Mouse (Mus musculus) embryonic facial prominence, embryonic 10.5 days (tissue): ENCODE measurements at regions not wholly inside any gene's neighbourhood (a gene's known extent, or its start where the extent isn't known, plus 50 kb on each side); places are given as distances from the start of the nearest gene placed in this dataset.
A peak's percentile ranks its signal among the peaks of the same experiment; 100 is the strongest.

ENCODE experiments used
- DNase-seq: peaks from one replicate; pipeline ENCODE4 v3.0.0-alpha.2; 2017; ENCODE audit warnings: low spot score
- H3K27ac ChIP-seq: fragments of 300-500 bp; sonication (generic); replicated peaks from 2 replicates; pipeline ENCODE4 v1.5.1; 2016; ENCODE audit warnings: mild to moderate bottlenecking
- H3K27me3 ChIP-seq: fragments of 300-500 bp; sonication (generic); replicated peaks from 2 replicates; pipeline ENCODE4 v1.6.1; 2016; ENCODE audit warnings: low read depth, mild to moderate bottlenecking; ENCODE audit not compliant: poor library complexity, severe bottlenecking
- H3K36me3 ChIP-seq: fragments of 300-500 bp; sonication (generic); replicated peaks from 2 replicates; pipeline ENCODE4 v1.6.1; 2016; ENCODE audit warnings: mild to moderate bottlenecking, moderate library complexity
- H3K4me1 ChIP-seq: fragments of 300-500 bp; sonication (generic); 2 replicates; pipeline ENCODE4 v1.6.1; 2016
- H3K4me3 ChIP-seq: fragments of 300-500 bp; sonication (generic); 2 replicates; pipeline ENCODE4 v1.5.1; 2016; ENCODE audit warnings: mild to moderate bottlenecking, moderate library complexity
- H3K9me3 ChIP-seq: fragments of 300-500 bp; sonication (generic); 2 replicates; pipeline ENCODE4 v1.6.1; 2016; ENCODE audit warnings: mild to moderate bottlenecking
- WGBS: fragments of 180-500 bp; shearing (Covaris S2); methylation state at CpG from one replicate; pipeline ENCODE4 v1.1.7; 2016; 5-methylcytosine and 5-hydroxymethylcytosine counted together

DNA sequence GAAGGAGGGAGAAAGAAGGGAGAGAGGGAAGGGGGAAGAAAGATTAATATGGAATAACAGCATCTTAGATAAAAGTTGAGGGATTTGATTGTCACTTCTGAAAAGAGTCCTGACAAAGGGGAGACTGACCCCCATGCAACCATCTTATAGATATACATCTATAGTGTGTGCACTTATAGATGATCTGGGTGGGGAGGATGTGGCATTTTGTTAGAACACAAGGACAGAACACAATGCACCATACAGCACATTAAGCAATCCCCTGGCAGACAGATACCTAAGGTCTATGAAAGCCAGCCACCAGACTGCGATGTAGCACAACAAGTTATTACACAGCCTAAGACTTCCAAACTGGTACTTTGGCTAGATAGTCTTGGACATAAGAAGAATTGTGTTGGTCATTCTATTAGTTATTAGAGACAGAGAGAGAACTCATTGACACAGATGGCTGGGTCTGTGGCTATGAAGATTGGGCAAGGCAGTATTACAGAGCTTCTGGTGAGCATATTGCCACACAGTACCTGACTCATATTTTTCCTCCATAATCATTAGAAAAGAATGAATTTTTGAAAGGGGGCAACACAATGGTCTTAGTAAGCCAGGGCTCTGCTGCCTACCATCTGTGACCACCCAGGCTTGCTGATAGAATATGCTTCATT, 126.3 kb upstream of the Itgb1 start:
- H3K9me3 ChIP-seq, result no peaks in the 10 kb centered on the region
- H3K4me1 ChIP-seq, result peaks cover 7% of the 10 kb centered on the region; the same call in 1 of the 2 replicates
- H3K36me3 ChIP-seq, result no peaks in the 10 kb centered on the region
- no peak overlapping the region for H3K4me3 ChIP-seq
- H3K27ac ChIP-seq, result no peak overlapping the region
- 85% methylated on average over 1 of the region's 1 CpGs for WGBS
- DNase-seq, result no peak
- no peaks in the 10 kb centered on the region for H3K27me3 ChIP-seq

- 75% methylated on average over 2 of the region's 2 CpGs for WGBS
- Histone ChIP-seq H3K36me3 (no peaks in the 10 kb centered on the region), H3K4me3 (no peak overlapping the region), H3K27ac (no peak overlapping the region), H3K4me1 (peaks cover 7% of the 10 kb centered on the region; the same call in 1 of the 2 replicates), H3K9me3 (no peaks in the 10 kb centered on the region), H3K27me3 (no peaks in the 10 kb centered on the region)
- no peak for DNase-seq
These were observed 125.0 kb upstream of the Itgb1 start for GRCm38 (mm10) chr8:128560418-128560817.

DNA sequence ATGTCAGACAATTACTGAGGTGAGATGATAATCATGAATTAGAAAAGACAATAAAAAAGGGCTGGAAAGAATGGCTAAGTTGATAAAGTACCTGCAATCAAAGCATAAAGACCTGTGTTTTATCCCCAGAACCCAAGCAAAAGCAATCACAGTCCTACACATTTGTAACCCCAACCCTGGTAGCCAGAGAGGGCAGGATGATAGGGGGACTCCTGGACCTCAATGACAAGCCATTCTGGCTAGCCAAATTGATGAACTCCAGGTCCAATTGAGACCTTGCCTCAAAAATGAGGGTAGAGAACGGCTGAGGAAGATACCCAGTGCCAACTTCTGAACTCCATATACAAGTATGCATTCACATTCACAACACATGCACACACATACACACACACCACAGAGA, 124.4 kb upstream of the Itgb1 start:
- H3K4me3 ChIP-seq, result no peak overlapping the region
- no peak for DNase-seq
- H3K9me3 ChIP-seq, result no peaks in the 10 kb centered on the region
- H3K4me1 ChIP-seq, result peaks cover 7% of the 10 kb centered on the region; the same call in 1 of the 2 replicates
- H3K27ac ChIP-seq, result no peak overlapping the region
- 90% methylated on average over 1 of the region's 1 CpGs for WGBS
- H3K36me3 ChIP-seq, result no peaks in the 10 kb centered on the region
- H3K27me3 ChIP-seq, result no peaks in the 10 kb centered on the region

DNA sequence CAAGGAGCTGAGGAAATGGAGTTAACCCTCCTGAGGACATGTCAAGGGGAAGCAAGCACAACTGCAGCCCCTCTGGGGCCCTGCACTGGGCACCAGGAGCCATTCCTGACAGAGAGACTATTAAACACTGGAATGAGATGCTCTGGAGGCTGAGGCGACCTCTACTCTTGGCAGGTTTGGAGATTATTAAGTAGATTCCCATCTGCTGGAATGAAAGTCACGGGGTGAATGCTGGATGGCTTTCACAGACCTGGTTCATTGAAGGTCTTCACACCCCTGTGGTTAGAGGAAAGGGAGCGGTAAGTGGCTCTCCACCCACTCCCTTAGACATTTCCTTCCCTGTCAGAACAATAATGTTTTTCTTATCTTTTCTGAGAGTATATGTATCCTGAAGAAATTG, 122.8 kb upstream of the Itgb1 start:
- peaks cover 7% of the 10 kb centered on the region; the same call in 1 of the 2 replicates for H3K4me1 ChIP-seq
- 59% methylated on average over 3 of the region's 3 CpGs for WGBS
- no peaks in the 10 kb centered on the region for H3K27me3 ChIP-seq
- H3K36me3 ChIP-seq, result no peaks in the 10 kb centered on the region
- H3K9me3 ChIP-seq, result no peaks in the 10 kb centered on the region
- H3K27ac ChIP-seq, result no peak overlapping the region
- no peak for DNase-seq
- H3K4me3 ChIP-seq, result no peak overlapping the region

DNA sequence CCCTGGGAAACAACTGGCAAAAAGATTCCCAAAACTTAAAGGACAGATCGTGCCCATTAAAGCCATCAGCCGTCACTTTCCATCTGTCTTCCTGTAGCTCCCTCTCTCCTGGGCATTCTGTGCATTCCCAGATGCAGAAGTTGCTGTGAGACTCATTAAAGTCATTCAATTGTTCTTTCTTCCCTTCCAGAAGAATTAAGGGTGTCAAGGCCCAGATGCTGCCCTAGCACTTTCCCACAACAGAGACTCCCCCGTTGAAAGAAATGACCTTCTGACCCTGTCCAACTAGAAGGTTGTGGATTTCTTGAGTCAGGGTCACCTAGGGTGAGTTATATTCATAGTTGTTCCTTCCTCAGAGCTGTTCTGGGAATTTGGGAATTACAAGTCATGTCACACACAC, 121.7 kb upstream of the Itgb1 start:
- H3K9me3 ChIP-seq, result no peaks in the 10 kb centered on the region
- DNase-seq, result no peak
- no peaks in the 10 kb centered on the region for H3K27me3 ChIP-seq
- H3K36me3 ChIP-seq, result no peaks in the 10 kb centered on the region
- peaks cover 7% of the 10 kb centered on the region; the same call in 1 of the 2 replicates for H3K4me1 ChIP-seq
- 34% methylated on average over 3 of the region's 3 CpGs for WGBS
- H3K27ac ChIP-seq, result no peak overlapping the region
- no peak overlapping the region for H3K4me3 ChIP-seq

DNA sequence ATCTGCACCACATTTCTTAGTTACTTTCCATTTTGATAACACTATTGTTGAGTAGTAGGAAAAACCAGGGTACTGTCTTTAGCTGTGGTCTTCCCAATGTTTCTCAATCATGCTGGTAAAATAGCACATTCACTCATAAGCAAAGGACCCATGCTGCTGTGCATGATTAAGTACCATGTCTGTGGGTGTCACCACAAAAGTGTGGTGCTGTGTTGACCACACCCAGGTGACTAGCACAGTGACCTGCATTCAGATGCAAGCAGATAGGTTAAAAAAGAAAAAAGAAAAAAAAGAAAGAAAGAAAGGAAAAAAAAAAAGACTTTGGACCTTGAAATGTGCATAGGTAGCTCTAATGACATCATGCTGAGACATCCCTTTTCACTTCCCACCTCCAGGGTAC, 113.2 kb upstream of the Itgb1 start:
- H3K9me3 ChIP-seq, result no peaks in the 10 kb centered on the region
- no peaks in the 10 kb centered on the region for H3K36me3 ChIP-seq
- no peak overlapping the region for H3K4me3 ChIP-seq
- no peak for DNase-seq
- no peaks in the 10 kb centered on the region for H3K4me1 ChIP-seq
- H3K27me3 ChIP-seq, result no peaks in the 10 kb centered on the region
- no peak overlapping the region for H3K27ac ChIP-seq

- WGBS, result 80% methylated on average over 2 of the region's 2 CpGs
- H3K4me3 ChIP-seq, result no peak overlapping the region
- DNase-seq, result no peak
These were observed 91.3 kb upstream of the Itgb1 start for GRCm38 (mm10) chr8:128594114-128594513.

GRCm38 (mm10) chr8:128594780-128595179, 90.7 kb upstream of the Itgb1 start:
- H3K4me3 ChIP-seq, result no peak overlapping the region
- no peaks in the 10 kb centered on the region for H3K9me3 ChIP-seq
- peak; percentile 23 for DNase-seq
- H3K4me1 ChIP-seq, result peaks cover 15% of the 10 kb centered on the region
- 26% methylated on average over 1 of the region's 1 CpGs for WGBS
- H3K27ac ChIP-seq, result no peak overlapping the region
- no peaks in the 10 kb centered on the region for H3K27me3 ChIP-seq
- no peaks in the 10 kb centered on the region for H3K36me3 ChIP-seq

More at GRCm38 (mm10) chr8:128594114-128594513, 91.3 kb upstream of the Itgb1 start:
- Histone ChIP-seq H3K4me1 (peaks cover 15% of the 10 kb centered on the region), H3K27me3 (no peaks in the 10 kb centered on the region), H3K36me3 (no peaks in the 10 kb centered on the region), H3K27ac (no peak overlapping the region), H3K9me3 (no peaks in the 10 kb centered on the region)

DNA sequence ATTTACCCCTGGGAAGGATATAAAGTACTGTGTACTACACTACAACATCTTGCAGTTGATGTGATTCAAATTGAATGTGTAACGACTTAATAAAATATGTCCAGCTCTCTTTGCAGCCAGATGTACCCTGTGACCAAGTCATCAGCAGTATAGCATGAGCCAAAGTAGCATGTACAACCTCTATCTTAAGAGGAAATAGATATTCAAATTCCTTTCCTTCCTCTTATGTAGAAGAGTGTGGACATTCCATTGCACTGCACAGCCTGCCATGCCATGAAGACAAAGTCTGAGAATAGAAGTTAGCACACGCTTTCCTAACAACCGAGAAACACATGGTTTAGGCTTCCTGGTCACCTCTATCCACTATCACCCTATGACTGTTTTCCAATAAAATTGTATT, 79.9 kb upstream of the Itgb1 start:
- Histone ChIP-seq H3K36me3 (no peaks in the 10 kb centered on the region), H3K4me3 (no peak overlapping the region), H3K27ac (no peak overlapping the region), H3K9me3 (no peaks in the 10 kb centered on the region), H3K27me3 (no peaks in the 10 kb centered on the region), H3K4me1 (peaks cover 6% of the 10 kb centered on the region)
- WGBS, result 92% methylated on average over 3 of the region's 3 CpGs
- DNase-seq, result no peak

GRCm38 (mm10) chr8:128608876-128609275, 76.6 kb upstream of the Itgb1 start:
- DNase-seq, result no peak
- H3K4me3 ChIP-seq, result no peak overlapping the region
- peaks cover 6% of the 10 kb centered on the region for H3K4me1 ChIP-seq
- 39% methylated on average over 2 of the region's 2 CpGs for WGBS
- H3K27ac ChIP-seq, result no peak overlapping the region
- no peaks in the 10 kb centered on the region for H3K36me3 ChIP-seq
- no peaks in the 10 kb centered on the region for H3K9me3 ChIP-seq
- no peaks in the 10 kb centered on the region for H3K27me3 ChIP-seq

DNA sequence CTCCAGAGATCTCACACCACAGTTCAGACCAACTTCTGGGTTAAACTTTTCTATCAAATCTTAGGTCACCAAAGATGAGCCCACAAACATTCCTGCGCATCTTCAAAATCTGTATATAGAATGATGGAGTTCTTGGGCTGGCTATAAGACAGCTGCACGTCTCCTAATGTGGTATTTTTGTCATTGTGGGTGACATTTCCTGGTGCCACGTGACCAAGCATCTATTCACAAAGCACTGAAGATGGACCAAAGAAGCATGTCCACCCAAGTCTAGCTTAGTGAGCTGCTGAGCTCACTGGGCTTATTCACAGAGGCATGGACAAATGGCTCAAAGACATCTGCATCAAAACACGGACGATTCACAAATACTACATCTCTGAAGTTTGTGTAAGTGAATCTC, 72.8 kb upstream of the Itgb1 start:
- WGBS, result 81% methylated on average over 5 of the region's 5 CpGs
- no peaks in the 10 kb centered on the region for H3K27me3 ChIP-seq
- no peaks in the 10 kb centered on the region for H3K9me3 ChIP-seq

GRCm38 (mm10) chr8:128617854-128618253, 67.6 kb upstream of the Itgb1 start:
- WGBS, result 93% methylated on average over 1 of the region's 1 CpGs
- Histone ChIP-seq H3K27me3 (no peaks in the 10 kb centered on the region), H3K27ac (no peak overlapping the region), H3K36me3 (no peaks in the 10 kb centered on the region), H3K4me3 (no peak overlapping the region), H3K4me1 (peaks cover 7% of the 10 kb centered on the region; the same call in 1 of the 2 replicates), H3K9me3 (no peaks in the 10 kb centered on the region)
- no peak for DNase-seq

More for the DNA sequence above, 72.8 kb upstream of the Itgb1 start:
- DNase-seq, result no peak
- H3K4me3 ChIP-seq, result no peak overlapping the region
- peaks cover 6% of the 10 kb centered on the region for H3K4me1 ChIP-seq
- no peaks in the 10 kb centered on the region for H3K36me3 ChIP-seq
- no peak overlapping the region for H3K27ac ChIP-seq

DNA sequence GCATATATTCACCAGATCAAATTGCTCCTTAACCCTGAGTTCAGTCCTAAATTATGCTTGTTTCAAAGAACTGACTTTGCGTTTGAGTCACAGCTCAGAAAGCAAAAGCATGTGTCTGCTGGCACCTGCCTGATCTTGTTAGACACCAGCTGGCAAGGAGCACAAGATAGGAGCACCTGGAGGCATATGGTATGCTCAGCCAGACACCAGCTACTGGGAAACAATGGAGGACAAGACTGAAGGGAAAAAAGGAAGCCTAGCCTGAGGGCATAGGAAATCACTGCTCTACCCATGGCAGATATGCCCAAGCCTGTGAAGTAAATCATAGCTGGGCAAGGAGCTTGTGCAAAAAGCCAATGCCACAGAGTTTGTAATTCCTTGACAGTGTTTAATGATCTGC, 66.4 kb upstream of the Itgb1 start:
- H3K36me3 ChIP-seq, result no peaks in the 10 kb centered on the region
- no peak overlapping the region for H3K4me3 ChIP-seq
- no peak for DNase-seq
- 62% methylated on average over 1 of the region's 1 CpGs for WGBS
- H3K27me3 ChIP-seq, result no peaks in the 10 kb centered on the region
- peaks cover 7% of the 10 kb centered on the region; the same call in 1 of the 2 replicates for H3K4me1 ChIP-seq
- no peaks in the 10 kb centered on the region for H3K9me3 ChIP-seq
- H3K27ac ChIP-seq, result no peak overlapping the region
